Mouse (Mus musculus): ENCODE measurements at regions not wholly inside any gene's neighbourhood (a gene's known extent, or its start where the extent isn't known, plus 50 kb on each side); places are given as distances from the start of the nearest gene placed in this dataset.
A peak's percentile ranks its signal among the peaks of the same experiment; 100 is the strongest.

- Histone ChIP-seq H3K27ac (no peak overlapping the region), H3K4me3 (no peak overlapping the region)
- no peak for TF ChIP-seq CTCF (conservative IDR thresholded peaks at IDR 0.05)
- no peak for DNase-seq (ENCODE audit: low spot score in 2 of 2)
Measured at GRCm38 (mm10) chr17:79465666-79466065, 110.8 kb upstream of the Cdc42ep3 start.

DNA sequence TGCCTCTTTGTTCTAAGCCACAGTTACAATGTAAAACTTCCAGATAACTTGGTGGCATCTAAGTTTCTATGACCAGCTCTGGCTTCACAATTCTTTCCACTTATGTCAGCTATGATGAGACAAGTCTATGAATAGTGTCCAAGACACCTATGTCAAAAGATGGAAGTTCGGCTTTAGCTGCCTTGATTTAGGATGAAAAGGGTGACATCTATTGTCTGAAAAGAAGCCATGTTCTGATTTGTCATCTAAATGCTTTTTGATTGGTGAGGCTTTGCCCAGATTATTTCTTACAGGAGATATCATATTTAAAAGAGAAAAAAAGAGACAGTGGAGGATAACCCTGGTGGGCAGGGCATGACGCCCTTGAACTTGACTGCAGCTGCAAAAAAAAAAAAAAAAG, 116.7 kb upstream of the Cdc42ep3 start:
- TF ChIP-seq CTCF (conservative IDR thresholded peaks at IDR 0.05) = peak; percentile 43
- DNase-seq (ENCODE audit: low spot score in 2 of 2) = no peak
- no peak overlapping the region for H3K27ac ChIP-seq
- no peak overlapping the region for H3K4me3 ChIP-seq

GRCm38 (mm10) chr17:79472106-79472995, 117.5 kb upstream of the Cdc42ep3 start:
- no peak for TF ChIP-seq CTCF (conservative IDR thresholded peaks at IDR 0.05)
- Histone ChIP-seq H3K27ac (no peak overlapping the region), H3K4me3 (no peak overlapping the region)
- DNase-seq (ENCODE audit: low spot score in 2 of 2) = no peak

DNA sequence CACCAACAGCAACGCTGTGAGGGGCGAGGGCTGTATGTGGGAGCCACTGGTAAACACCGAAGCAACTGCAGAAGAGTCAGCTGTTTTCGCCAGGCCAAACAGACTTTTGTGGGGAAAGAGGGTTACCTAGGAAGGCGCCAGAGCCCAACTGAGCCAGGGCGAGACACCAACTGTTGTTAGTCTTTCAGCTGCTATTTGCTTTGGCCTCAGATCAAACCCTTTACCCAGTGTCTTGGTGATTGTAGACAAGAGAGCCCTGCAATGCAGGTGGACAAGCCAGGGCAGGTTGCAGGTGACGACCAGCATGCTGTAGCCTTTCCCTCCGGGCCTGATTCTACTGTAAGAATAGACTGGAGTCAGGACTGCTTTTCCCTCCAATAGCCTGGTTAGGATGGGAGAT, 121.8 kb upstream of the Cdc42ep3 start:
- DNase-seq (ENCODE audit: low spot score in 2 of 2) = no peak
- Histone ChIP-seq H3K4me3 (no peak overlapping the region), H3K27ac (no peak overlapping the region)
- no peak for TF ChIP-seq CTCF (conservative IDR thresholded peaks at IDR 0.05)

- no peak for TF ChIP-seq CTCF (conservative IDR thresholded peaks at IDR 0.05)
- Histone ChIP-seq H3K4me3 (no peak overlapping the region), H3K27ac (no peak overlapping the region)
- no peak for DNase-seq (ENCODE audit: low spot score in 2 of 2)
Measured at GRCm38 (mm10) chr17:79481112-79481738, 126.3 kb upstream of the Cdc42ep3 start.

DNA sequence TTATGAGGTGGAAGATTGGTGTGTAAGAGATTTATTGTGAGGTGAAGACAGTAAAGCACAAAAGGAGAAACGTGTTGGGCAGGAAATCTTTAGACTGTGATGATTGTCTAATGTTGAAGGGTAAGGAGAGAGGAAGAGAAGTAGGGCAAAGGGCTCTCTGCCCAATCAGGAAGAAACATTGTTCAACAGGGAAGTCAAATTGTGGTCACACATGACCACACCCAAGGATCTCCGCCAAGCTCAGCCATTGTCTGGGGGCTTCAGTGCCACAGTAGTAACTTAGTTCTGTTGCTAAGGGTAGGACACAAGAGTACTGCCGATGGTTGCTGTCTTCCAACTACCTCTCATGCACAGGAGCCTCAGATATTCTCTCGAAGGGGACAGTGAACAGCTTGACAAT, 127.0 kb upstream of the Cdc42ep3 start:
- no peak overlapping the region for H3K27ac ChIP-seq
- DNase-seq (ENCODE audit: low spot score in 2 of 2) = no peak
- H3K4me3 ChIP-seq = no peak overlapping the region
- TF ChIP-seq CTCF (conservative IDR thresholded peaks at IDR 0.05) = no peak

DNA sequence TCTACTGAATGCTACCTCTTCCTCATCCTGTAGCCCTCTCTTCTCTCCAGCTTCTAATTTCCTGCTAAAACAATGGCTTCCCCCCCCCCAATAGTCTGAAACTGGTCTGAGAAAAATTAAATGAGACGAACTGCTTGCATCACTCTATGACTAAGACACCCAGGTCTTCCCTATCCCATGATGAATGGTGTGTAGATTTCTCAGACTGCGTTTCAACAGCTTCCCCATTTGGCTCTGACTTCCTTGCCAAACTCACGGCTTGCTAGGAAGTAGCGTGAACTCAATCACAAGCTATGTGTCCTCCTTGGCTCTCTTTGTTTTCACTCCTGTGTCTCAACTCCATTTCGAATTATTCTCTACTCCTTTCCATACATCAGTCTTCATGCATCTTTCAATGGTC, 126.4 kb upstream of the Rmdn2 start:
- no peak for TF ChIP-seq CTCF (conservative IDR thresholded peaks at IDR 0.05)
- no peak for DNase-seq (ENCODE audit: low spot score in 2 of 2)
- no peak overlapping the region for H3K27ac ChIP-seq
- no peak overlapping the region for H3K4me3 ChIP-seq

DNA sequence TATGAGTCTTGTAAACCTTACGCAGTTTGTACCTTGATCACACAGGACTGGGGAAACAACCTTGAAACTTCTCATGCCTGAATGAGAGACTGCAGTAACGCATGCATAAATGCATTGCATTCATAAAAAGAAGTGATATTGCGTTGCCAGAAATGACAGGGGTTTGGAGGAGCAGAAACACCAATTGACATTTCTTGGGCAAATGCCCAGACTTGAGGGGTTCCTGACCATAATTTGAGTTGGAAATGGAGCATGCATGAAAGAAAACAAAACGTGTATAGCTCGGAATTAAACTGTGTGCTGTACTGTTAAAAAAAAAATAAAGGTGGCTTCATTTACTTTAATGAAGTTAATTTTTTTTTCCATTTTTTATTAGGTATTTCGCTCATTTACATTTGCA, 122.4 kb upstream of the Rmdn2 start:
- Histone ChIP-seq H3K4me3 (no peak overlapping the region), H3K27ac (no peak overlapping the region)
- no peak for DNase-seq (ENCODE audit: low spot score in 2 of 2)
- TF ChIP-seq CTCF (conservative IDR thresholded peaks at IDR 0.05) = no peak

DNA sequence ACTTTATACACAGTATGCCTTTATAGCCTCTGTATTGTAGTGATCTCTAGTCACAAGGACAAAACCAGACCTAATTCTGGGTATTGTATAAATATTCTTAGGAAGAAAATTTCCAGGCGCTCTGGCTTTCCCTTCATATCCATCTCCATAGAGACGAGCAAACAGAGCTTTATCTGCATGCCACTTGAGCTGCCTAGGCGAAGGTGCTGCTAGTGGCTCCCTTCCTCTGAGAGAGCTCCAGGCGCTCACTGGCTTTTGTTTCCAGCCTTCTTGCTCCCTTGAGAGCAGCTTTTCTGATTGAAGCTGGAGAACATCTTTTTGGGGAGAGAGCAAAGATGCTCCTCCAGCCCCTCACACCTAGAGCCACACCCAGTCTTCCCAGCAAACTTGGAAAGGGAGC, 114.0 kb upstream of the Rmdn2 start:
- H3K27ac ChIP-seq = no peak overlapping the region
- no peak overlapping the region for H3K4me3 ChIP-seq
- TF ChIP-seq CTCF (conservative IDR thresholded peaks at IDR 0.05) = no peak
- DNase-seq (ENCODE audit: low spot score in 2 of 2) = no peak

- Histone ChIP-seq H3K27ac (no peak overlapping the region), H3K4me3 (no peak overlapping the region)
- TF ChIP-seq CTCF (conservative IDR thresholded peaks at IDR 0.05) = no peak
- DNase-seq (ENCODE audit: low spot score in 2 of 2) = no peak
Measured at GRCm38 (mm10) chr17:79498321-79498720, 113.3 kb upstream of the Rmdn2 start.

GRCm38 (mm10) chr17:79501031-79501474, 110.6 kb upstream of the Rmdn2 start:
- Histone ChIP-seq H3K27ac (no peak overlapping the region), H3K4me3 (no peak overlapping the region)
- DNase-seq (ENCODE audit: low spot score in 2 of 2) = no peak
- TF ChIP-seq CTCF (conservative IDR thresholded peaks at IDR 0.05) = no peak

GRCm38 (mm10) chr17:79501926-79502325, 109.7 kb upstream of the Rmdn2 start:
- DNase-seq (ENCODE audit: low spot score in 2 of 2) = no peak
- Histone ChIP-seq H3K4me3 (no peak overlapping the region), H3K27ac (no peak overlapping the region)
- TF ChIP-seq CTCF (conservative IDR thresholded peaks at IDR 0.05) = no peak

GRCm38 (mm10) chr17:79503037-79503436, 108.6 kb upstream of the Rmdn2 start:
- no peak for DNase-seq (ENCODE audit: low spot score in 2 of 2)
- H3K4me3 ChIP-seq = no peak overlapping the region
- H3K27ac ChIP-seq = no peak overlapping the region
- no peak for TF ChIP-seq CTCF (conservative IDR thresholded peaks at IDR 0.05)

DNA sequence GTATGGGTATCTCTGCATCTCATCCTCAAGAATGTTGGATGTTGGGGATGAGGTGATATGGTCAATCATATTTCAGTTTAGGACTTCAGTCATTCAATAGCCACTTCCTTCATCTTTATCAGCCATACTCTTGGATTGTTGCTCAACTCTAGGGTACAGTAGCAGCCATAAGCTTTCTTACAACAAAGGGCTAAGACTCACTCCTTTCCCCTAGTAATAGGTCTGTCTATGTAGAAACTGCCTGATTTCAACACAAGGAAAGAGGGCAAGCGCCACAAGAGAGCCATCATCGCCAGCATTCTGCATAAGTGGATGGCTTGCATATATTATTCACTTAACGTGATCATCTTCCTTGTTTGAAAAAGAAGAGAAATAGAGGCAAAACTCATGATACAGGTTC, 107.5 kb upstream of the Rmdn2 start:
- Histone ChIP-seq H3K4me3 (no peak overlapping the region), H3K27ac (no peak overlapping the region)
- TF ChIP-seq CTCF (conservative IDR thresholded peaks at IDR 0.05) = no peak
- no peak for DNase-seq (ENCODE audit: low spot score in 2 of 2)

Data from layer of hippocampus, adult 2 months (tissue).